Mouse (Mus musculus) midbrain, postnatal 0 days (tissue): ENCODE measurements around the gene Apoc2. TPM values are rescaled to one million over a fixed set of nuclear protein-coding genes. Genes with fewer than 3 reads are reported as not detected.

Source experiments
- ATAC-seq: fragments of 200-750 bp; cut with Nextera tagmentation; 2 replicates; pipeline ENCODE4 v1.8.0; 2017; ENCODE audit warnings: moderate number of reproducible peaks, mild to moderate bottlenecking, moderate TSS enrichment, moderate library complexity; ENCODE audit not compliant: low FRiP score
- DNase-seq: peaks from one replicate; pipeline ENCODE4 v3.0.0-alpha.2; 2015; ENCODE audit warnings: low spot score
- H3K27ac ChIP-seq: fragments of 300-500 bp; sonication (generic); 2 replicates; pipeline ENCODE4 v1.5.1; 2014; ENCODE audit warnings: low read depth, mild to moderate bottlenecking, low read length, mixed read lengths
- H3K27me3 ChIP-seq: fragments of 300-500 bp; sonication (generic); 2 replicates; pipeline ENCODE4 v1.6.1; 2014; ENCODE audit warnings: low read length, control low read depth, mixed read lengths; ENCODE audit not compliant: insufficient read depth
- H3K36me3 ChIP-seq: fragments of 300-500 bp; sonication (generic); 2 replicates; pipeline ENCODE4 v1.6.1; 2014; ENCODE audit warnings: low read length, control low read depth, mixed read lengths; ENCODE audit not compliant: insufficient read depth
- H3K4me1 ChIP-seq: fragments of 300-500 bp; sonication (generic); 2 replicates; pipeline ENCODE4 v1.6.1; 2014; ENCODE audit warnings: mild to moderate bottlenecking, control low read depth, antibody characterized with exemption, low read length, mixed read lengths; ENCODE audit not compliant: insufficient read depth
- H3K4me2 ChIP-seq: fragments of 300-500 bp; sonication (generic); 2 replicates; pipeline ENCODE4 v1.6.1; 2014; ENCODE audit warnings: low read depth, mild to moderate bottlenecking, low read length, mixed read lengths; ENCODE audit not compliant: poor library complexity, severe bottlenecking
- H3K4me3 ChIP-seq: fragments of 300-500 bp; sonication (generic); 2 replicates; pipeline ENCODE4 v1.5.1; 2014; ENCODE audit warnings: low read depth, mild to moderate bottlenecking, low read length, moderate library complexity
- H3K9ac ChIP-seq: fragments of 300-500 bp; sonication (generic); replicated peaks from 2 replicates; pipeline ENCODE4 v1.6.1; 2014; ENCODE audit warnings: mild to moderate bottlenecking, low read length, moderate library complexity, mixed read lengths; ENCODE audit not compliant: poor library complexity, severe bottlenecking
- H3K9me3 ChIP-seq: fragments of 300-500 bp; sonication (generic); 2 replicates; pipeline ENCODE4 v1.6.1; 2016; ENCODE audit warnings: low read length, control low read depth
- CTCF ChIP-seq: IDR thresholded peaks from 2 replicates; pipeline ENCODE4 v1.5.1; 2016; ENCODE audit warnings: antibody characterized with exemption, mild to moderate bottlenecking
- WGBS: fragments of 180-500 bp; shearing (Covaris S2); extraction: QIAGEN DNeasy Blood & Tissue Kit; methylation state at CpG from one replicate; pipeline ENCODE4 v1.1.7; 2014; 5-methylcytosine and 5-hydroxymethylcytosine counted together
- polyA plus RNA-seq: library from polyadenylated mRNA; unstranded; fragments of >200 nt; fragmentation: Nextera tagmentation; extraction: Ambion mirVana; gene quantifications from 2 replicates; pipeline ENCODE4 v1.2.1, GENCODE M21; 2015
- total RNA-seq: library from RNA; depleted of rRNA; stranded (reverse); fragments of >200 nt; gene quantifications from 2 replicates; pipeline ENCODE4 v1.2.3, GENCODE M21; 2014

Apoc2 gene
- total and polyA plus RNA-seq, 2 experiments from 2014 or later, result 0.30 TPM; not detected in 1

DNA sequence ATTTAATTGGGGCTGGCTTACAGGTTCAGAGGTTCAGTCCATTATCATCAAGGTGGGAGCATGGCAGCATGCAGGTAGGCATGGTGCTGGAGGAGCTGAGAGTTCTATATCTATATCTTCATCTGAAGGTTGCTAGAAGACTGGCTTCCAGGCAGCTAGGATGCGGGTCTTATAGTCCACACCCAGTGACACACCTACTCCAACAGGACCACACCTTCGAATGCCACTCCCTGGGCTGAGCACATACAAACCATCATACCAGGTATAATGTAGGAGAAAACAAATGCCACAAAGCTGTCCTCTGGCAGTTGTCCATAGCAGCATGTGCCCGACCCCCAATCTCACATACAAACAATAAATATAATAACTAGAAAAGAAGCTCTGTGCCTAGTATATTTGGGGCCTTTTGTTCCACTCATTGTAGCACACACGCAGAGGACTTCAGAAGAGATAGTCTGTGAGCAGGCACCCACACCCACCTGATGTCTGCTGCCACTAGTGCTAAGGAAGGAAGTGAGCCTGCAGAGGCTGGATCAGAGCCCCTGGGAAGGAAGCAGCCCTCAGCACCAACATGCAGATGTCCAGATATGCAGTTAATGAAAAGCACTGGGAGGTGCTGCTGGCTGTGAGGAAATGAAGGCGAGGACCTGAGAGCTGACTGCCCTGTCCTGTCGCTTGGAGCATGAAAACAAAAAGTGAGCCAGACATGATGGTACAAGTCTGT lies 26.5 kb downstream of the Apoc2 start:
- WGBS, result 95% methylated on average over 6 of the region's 6 CpGs
- H3K9me3 ChIP-seq, result no peaks in the 10 kb centered on the region
- no peaks in the 10 kb centered on the region for H3K4me1 ChIP-seq
- no peak overlapping the region for H3K27ac ChIP-seq
- peaks cover 55% of the 10 kb centered on the region for H3K36me3 ChIP-seq
- TF ChIP-seq CTCF, result no peak
- no peak overlapping the region for H3K9ac ChIP-seq
- no peak overlapping the region for H3K4me2 ChIP-seq
- H3K27me3 ChIP-seq, result no peaks in the 10 kb centered on the region
- ATAC-seq, result no peak
- H3K4me3 ChIP-seq, result no peak overlapping the region
- DNase-seq, result no peak

DNA sequence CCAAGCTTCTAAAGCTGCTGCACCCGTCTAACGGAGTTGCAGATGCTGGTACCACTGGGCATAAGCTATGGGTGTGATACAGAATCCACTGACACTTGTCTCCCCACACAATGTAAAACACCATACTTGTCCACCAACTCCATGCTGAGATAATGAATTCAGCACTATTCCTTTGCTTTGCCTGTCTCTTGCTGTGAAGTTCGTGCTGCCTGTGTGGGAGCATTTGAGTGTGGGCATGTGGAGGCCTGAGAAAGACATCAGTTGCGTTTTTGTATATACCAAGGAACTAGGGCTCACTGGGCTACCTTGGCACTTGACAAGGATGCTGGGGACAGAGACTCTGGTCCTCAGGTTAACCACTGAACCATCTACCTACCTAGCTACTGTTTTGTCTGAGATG lies 36.5 kb downstream of the Apoc2 start:
- H3K27me3 ChIP-seq, result no peaks in the 10 kb centered on the region
- ATAC-seq, result no peak
- no peak overlapping the region for H3K4me2 ChIP-seq
- 93% methylated on average over 4 of the region's 4 CpGs for WGBS
- no peak overlapping the region for H3K4me3 ChIP-seq
- no peaks in the 10 kb centered on the region for H3K9me3 ChIP-seq
- H3K27ac ChIP-seq, result no peak overlapping the region
- DNase-seq, result no peak
- H3K4me1 ChIP-seq, result no peaks in the 10 kb centered on the region
- no peak for TF ChIP-seq CTCF
- peaks cover 85% of the 10 kb centered on the region for H3K36me3 ChIP-seq
- H3K9ac ChIP-seq, result no peak overlapping the region

DNA sequence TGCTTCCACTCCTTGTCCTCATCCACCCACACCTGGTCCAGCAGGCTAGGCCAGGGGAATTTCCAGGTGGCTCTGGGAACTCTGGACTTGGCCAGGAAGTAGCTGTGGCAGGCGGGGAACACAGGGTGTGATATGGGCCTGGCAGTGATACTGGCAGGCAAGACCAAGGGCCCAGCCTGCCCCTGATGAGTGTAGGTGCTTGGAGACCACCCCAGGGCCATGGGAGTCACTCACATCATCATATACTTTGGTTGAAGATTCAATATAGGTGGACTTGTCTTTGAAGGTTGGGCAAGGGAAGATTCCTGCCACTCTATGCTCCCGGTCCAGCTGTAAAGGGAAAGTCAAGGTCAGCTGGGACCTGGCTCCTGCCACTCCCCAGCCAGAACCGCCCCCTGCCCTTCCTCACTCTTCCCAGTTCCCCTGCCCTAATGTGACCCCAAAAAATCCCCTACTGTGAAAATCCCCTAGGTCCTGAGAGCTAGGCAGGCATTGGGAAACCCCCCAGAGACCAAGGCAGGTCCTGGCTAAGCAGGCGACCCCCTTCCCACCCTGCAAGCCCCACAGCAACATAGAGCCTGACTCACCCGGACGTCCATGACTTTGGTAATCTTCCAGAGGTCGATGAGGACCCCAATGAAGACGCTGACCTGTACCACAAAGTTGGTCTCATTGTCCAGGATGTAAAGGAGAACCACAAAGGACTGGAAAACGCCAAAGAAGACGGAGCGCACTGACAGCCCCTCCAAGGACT lies 42.5 kb downstream of the Apoc2 start:
- Histone ChIP-seq H3K9me3 (no peaks in the 10 kb centered on the region), H3K4me2 (no peak overlapping the region), H3K27me3 (no peaks in the 10 kb centered on the region), H3K4me3 (no peak overlapping the region), H3K36me3 (peaks cover 81% of the 10 kb centered on the region), H3K9ac (no peak overlapping the region), H3K27ac (no peak overlapping the region), H3K4me1 (no peaks in the 10 kb centered on the region)
- no peak for ATAC-seq
- DNase-seq, result no peak
- no peak for TF ChIP-seq CTCF
- WGBS, result 90% methylated on average over 11 of the region's 11 CpGs

- no peaks in the 10 kb centered on the region for H3K4me1 ChIP-seq
- H3K9me3 ChIP-seq, result no peaks in the 10 kb centered on the region
- ATAC-seq (no peak), DNase-seq (no peak)
- peaks cover 76% of the 10 kb centered on the region for H3K36me3 ChIP-seq
- H3K4me3 ChIP-seq, result no peak overlapping the region
- no peaks in the 10 kb centered on the region for H3K27me3 ChIP-seq
- no peak for TF ChIP-seq CTCF
- H3K4me2 ChIP-seq, result no peak overlapping the region
- H3K27ac ChIP-seq, result no peak overlapping the region
- H3K9ac ChIP-seq, result no peak overlapping the region
- 100% methylated on average over 2 of the region's 2 CpGs for WGBS
Measured at GRCm38 (mm10) chr7:19634591-19634990, 43.1 kb downstream of the Apoc2 start.

DNA sequence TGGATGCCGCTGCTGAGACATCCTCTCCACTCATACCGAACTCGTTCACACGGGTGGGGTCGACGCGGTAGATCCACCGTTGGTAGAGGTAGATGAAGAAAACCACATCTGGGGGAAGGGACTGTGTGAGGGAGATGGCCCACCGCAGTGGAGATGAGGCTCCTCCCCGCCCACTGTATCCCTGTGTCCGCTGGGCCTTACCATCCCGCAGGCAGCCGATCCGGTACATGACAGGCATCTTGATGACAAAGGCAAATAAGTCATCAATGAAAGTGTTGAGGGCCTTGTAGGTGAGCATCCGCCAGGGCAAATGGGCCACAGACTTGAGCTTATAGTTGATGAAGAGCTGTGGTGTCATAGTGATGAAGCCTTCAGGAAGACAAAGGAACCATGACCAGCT lies 43.9 kb downstream of the Apoc2 start:
- Histone ChIP-seq H3K4me3 (no peak overlapping the region), H3K4me2 (no peak overlapping the region), H3K27me3 (no peaks in the 10 kb centered on the region), H3K4me1 (no peaks in the 10 kb centered on the region), H3K27ac (no peak overlapping the region), H3K36me3 (peaks cover 69% of the 10 kb centered on the region), H3K9ac (no peak overlapping the region), H3K9me3 (no peaks in the 10 kb centered on the region)
- TF ChIP-seq CTCF, result no peak
- WGBS, result 93% methylated on average over 15 of the region's 15 CpGs
- ATAC-seq (no peak), DNase-seq (no peak)

- no peaks in the 10 kb centered on the region for H3K4me1 ChIP-seq
- no peaks in the 10 kb centered on the region for H3K27me3 ChIP-seq
- WGBS, result 94% methylated on average over 16 of the region's 17 CpGs
- H3K9ac ChIP-seq, result no peak overlapping the region
- H3K9me3 ChIP-seq, result no peaks in the 10 kb centered on the region
- H3K36me3 ChIP-seq, result peaks cover 62% of the 10 kb centered on the region
- H3K4me2 ChIP-seq, result no peak overlapping the region
- ATAC-seq (no peak), DNase-seq (no peak)
- H3K4me3 ChIP-seq, result no peak overlapping the region
- H3K27ac ChIP-seq, result no peak overlapping the region
- TF ChIP-seq CTCF, result no peak
Measured at GRCm38 (mm10) chr7:19633197-19633596, 44.5 kb downstream of the Apoc2 start.
